Mouse (Mus musculus): ENCODE measurements around the gene Dpy19l1. TPM values are rescaled to one million over a fixed set of nuclear protein-coding genes. Genes with fewer than 3 reads are reported as not detected.
A peak's percentile ranks its signal among the peaks of the same experiment; 100 is the strongest.

Dpy19l1 gene
- polyA plus RNA-seq, 1 experiment from 2014 or later = 12.0 TPM

DNA sequence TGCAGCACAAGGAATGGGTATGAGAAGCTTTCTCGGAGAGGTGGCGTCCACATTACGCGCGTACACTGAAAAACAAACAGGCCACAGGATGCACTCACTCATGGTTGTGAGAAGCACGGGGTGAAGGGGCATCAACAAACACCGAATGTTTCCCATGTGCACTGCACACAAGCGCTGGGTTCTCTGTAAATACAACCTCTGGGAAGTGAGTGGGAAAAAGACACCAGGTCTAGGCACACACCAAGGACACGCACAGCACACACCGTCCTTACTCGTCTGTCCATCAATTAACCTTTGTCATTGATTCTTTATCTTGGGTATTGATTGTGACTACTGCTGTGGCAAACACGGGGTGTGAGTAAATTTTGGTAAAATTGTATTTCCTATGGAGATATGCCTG, 49.1 kb downstream of the Dpy19l1 start:
- Histone ChIP-seq H3K4me3 (replicated peaks; ENCODE audit: low read depth, low read length) (no peak overlapping the region), H3K27ac (replicated peaks; ENCODE audit: low read depth, low read length) (no peak overlapping the region), H3K9me3 (ENCODE audit: control insufficient read depth, low read length) (no peaks in the 10 kb centered on the region), H3K36me3 (ENCODE audit: control insufficient read depth, insufficient read depth, low read length) (no peaks in the 10 kb centered on the region), H3K4me2 (ENCODE audit: low read length) (no peak overlapping the region), H3K4me1 (ENCODE audit: control insufficient read depth, insufficient read depth, low read length) (no peaks in the 10 kb centered on the region), H3K27me3 (ENCODE audit: control insufficient read depth, insufficient read depth, low read length) (no peaks in the 10 kb centered on the region), H3K9ac (replicated peaks; ENCODE audit: low read length) (no peak overlapping the region)
- ATAC-seq (ENCODE audit: low FRiP score, low TSS enrichment) (no peak), DNase-seq (no peak)
- WGBS = 94% methylated on average over 12 of the region's 12 CpGs

DNA sequence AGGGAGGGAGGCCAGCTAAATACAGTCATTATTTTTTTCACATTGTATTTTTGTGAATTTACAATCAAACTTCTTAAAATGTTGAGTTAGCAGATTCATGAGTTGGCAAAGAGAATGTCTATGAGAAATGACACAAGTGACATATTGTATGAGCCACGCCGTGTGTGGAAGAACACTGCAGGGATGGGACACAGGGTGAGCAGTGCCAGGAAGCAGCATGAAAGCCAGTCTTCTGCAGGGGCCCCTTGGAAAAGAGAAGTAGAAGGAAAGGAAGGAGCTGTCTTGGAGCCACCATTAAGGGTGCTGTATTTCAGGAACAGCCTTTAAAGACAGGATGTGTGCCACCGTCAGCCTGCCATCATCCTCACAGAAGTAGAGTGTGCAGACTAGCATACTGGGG, 52.0 kb downstream of the Dpy19l1 start:
- no peak overlapping the region for H3K9ac ChIP-seq (replicated peaks; ENCODE audit: low read length)
- no peaks in the 10 kb centered on the region for H3K4me1 ChIP-seq (ENCODE audit: control insufficient read depth, insufficient read depth, low read length)
- no peak overlapping the region for H3K27ac ChIP-seq (replicated peaks; ENCODE audit: low read depth, low read length)
- WGBS = 98% methylated on average over 3 of the region's 3 CpGs
- no peak overlapping the region for H3K4me2 ChIP-seq (ENCODE audit: low read length)
- H3K4me3 ChIP-seq (replicated peaks; ENCODE audit: low read depth, low read length) = no peak overlapping the region
- H3K9me3 ChIP-seq (ENCODE audit: control insufficient read depth, low read length) = no peaks in the 10 kb centered on the region
- ATAC-seq (ENCODE audit: low FRiP score, low TSS enrichment) (no peak), DNase-seq (no peak)
- no peaks in the 10 kb centered on the region for H3K36me3 ChIP-seq (ENCODE audit: control insufficient read depth, insufficient read depth, low read length)
- H3K27me3 ChIP-seq (ENCODE audit: control insufficient read depth, insufficient read depth, low read length) = no peaks in the 10 kb centered on the region

DNA sequence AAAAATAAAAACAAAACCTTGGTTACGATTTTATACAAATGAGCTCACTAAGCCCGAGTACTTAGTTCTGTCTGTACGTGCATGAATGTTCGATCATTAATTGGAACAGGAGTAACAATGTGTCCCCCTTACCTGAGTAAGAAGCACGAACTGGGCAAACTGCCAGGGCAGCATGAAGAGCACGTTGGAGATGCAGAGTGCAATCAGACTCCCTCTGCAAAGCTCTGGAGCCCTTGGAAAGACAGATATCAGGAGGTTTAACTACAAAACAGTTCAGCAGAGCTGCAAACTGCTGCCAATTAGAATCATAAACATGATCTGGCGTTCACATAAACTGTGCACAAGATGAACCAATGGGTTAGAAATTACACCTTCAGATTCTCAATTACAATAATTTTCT, 52.4 kb downstream of the Dpy19l1 start:
- H3K36me3 ChIP-seq (ENCODE audit: control insufficient read depth, insufficient read depth, low read length) = no peaks in the 10 kb centered on the region
- H3K27me3 ChIP-seq (ENCODE audit: control insufficient read depth, insufficient read depth, low read length) = no peaks in the 10 kb centered on the region
- 86% methylated on average over 7 of the region's 7 CpGs for WGBS
- H3K4me1 ChIP-seq (ENCODE audit: control insufficient read depth, insufficient read depth, low read length) = no peaks in the 10 kb centered on the region
- peak; percentile 24 for DNase-seq
- no peak overlapping the region for H3K27ac ChIP-seq (replicated peaks; ENCODE audit: low read depth, low read length)
- ATAC-seq (ENCODE audit: low FRiP score, low TSS enrichment) = no peak
- H3K9me3 ChIP-seq (ENCODE audit: control insufficient read depth, low read length) = no peaks in the 10 kb centered on the region
- H3K4me3 ChIP-seq (replicated peaks; ENCODE audit: low read depth, low read length) = no peak overlapping the region
- H3K9ac ChIP-seq (replicated peaks; ENCODE audit: low read length) = no peak overlapping the region
- no peak overlapping the region for H3K4me2 ChIP-seq (ENCODE audit: low read length)

DNA sequence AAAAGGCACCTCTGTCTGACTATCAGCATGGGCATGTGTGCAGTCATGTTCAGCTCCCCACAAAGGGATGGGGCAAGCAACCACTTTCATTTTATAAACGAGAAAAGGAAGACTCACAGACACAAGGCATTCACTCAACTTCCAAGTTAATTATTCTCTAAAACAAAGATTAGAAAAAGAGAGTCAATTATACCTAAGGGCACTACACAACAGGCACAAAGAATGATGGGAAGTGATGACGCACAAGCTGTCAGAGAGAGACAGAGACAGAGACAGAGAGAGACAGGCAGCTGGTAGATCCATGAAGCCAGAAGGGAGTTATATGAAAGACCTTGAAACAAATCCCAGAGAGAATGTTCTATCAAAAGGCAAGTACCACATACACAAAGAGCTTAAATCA, 68.0 kb downstream of the Dpy19l1 start:
- Histone ChIP-seq H3K27ac (replicated peaks; ENCODE audit: low read depth, low read length) (no peak overlapping the region), H3K36me3 (ENCODE audit: control insufficient read depth, insufficient read depth, low read length) (no peaks in the 10 kb centered on the region), H3K9ac (replicated peaks; ENCODE audit: low read length) (no peak overlapping the region), H3K4me2 (ENCODE audit: low read length) (no peak overlapping the region), H3K4me1 (ENCODE audit: control insufficient read depth, insufficient read depth, low read length) (no peaks in the 10 kb centered on the region), H3K4me3 (replicated peaks; ENCODE audit: low read depth, low read length) (no peak overlapping the region), H3K27me3 (ENCODE audit: control insufficient read depth, insufficient read depth, low read length) (no peaks in the 10 kb centered on the region), H3K9me3 (ENCODE audit: control insufficient read depth, low read length) (no peaks in the 10 kb centered on the region)
- DNase-seq = no peak
- ATAC-seq (ENCODE audit: low FRiP score, low TSS enrichment) = no peak
- 79% methylated on average over 2 of the region's 2 CpGs for WGBS

DNA sequence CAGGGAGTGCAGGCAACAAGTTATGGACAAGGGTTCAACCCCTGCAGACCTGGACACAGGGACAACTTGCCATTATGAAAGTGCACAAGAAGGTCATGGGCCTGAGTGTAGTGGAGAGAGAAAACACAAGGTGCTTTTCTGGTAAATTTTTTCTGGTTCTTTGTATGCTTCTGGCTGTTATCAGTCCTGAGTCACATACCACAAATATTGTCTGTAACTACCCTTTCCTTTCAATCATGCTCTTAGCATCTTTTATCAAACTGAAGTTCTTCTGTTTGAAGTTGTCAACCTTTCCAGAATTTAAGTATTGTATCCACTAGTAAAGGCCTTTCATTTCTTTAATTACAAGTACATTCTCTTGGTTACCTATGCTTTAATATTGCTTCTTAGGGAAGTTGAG, 73.2 kb downstream of the Dpy19l1 start:
- ATAC-seq (ENCODE audit: low FRiP score, low TSS enrichment) = no peak

DNA sequence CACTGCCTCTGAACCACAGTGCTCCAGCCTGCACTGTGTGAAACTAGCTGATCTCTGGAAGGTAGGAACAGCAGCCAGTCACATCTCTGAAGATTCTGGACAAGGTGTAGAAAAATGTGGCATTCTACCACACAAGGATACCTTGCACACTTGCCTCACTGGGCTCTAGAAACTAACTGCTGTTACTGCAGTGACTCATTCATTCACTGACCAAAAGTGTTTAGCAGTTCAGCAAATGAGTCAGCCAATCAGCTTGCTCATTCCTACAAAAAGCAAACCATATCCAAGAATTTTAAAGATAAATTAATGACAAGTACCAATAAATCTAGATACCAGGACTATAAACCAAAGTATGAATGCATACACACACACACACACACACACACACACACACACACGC, 77.3 kb downstream of the Dpy19l1 start:
- ATAC-seq (ENCODE audit: low FRiP score, low TSS enrichment) = no peak
- no peak overlapping the region for H3K4me3 ChIP-seq (replicated peaks; ENCODE audit: low read depth, low read length)
- H3K27ac ChIP-seq (replicated peaks; ENCODE audit: low read depth, low read length) = no peak overlapping the region
- H3K27me3 ChIP-seq (ENCODE audit: control insufficient read depth, insufficient read depth, low read length) = no peaks in the 10 kb centered on the region
- H3K9me3 ChIP-seq (ENCODE audit: control insufficient read depth, low read length) = no peaks in the 10 kb centered on the region
- H3K9ac ChIP-seq (replicated peaks; ENCODE audit: low read length) = no peak overlapping the region
- no peak for DNase-seq
- H3K4me2 ChIP-seq (ENCODE audit: low read length) = no peak overlapping the region
- H3K36me3 ChIP-seq (ENCODE audit: control insufficient read depth, insufficient read depth, low read length) = no peaks in the 10 kb centered on the region
- 96% methylated on average over 1 of the region's 1 CpGs for WGBS
- no peaks in the 10 kb centered on the region for H3K4me1 ChIP-seq (ENCODE audit: control insufficient read depth, insufficient read depth, low read length)

More for the DNA sequence above, 73.2 kb downstream of the Dpy19l1 start:
- Histone ChIP-seq H3K27ac (replicated peaks; ENCODE audit: low read depth, low read length) (no peak overlapping the region), H3K27me3 (ENCODE audit: control insufficient read depth, insufficient read depth, low read length) (no peaks in the 10 kb centered on the region), H3K36me3 (ENCODE audit: control insufficient read depth, insufficient read depth, low read length) (no peaks in the 10 kb centered on the region), H3K9ac (replicated peaks; ENCODE audit: low read length) (no peak overlapping the region), H3K9me3 (ENCODE audit: control insufficient read depth, low read length) (no peaks in the 10 kb centered on the region), H3K4me2 (ENCODE audit: low read length) (no peak overlapping the region), H3K4me1 (ENCODE audit: control insufficient read depth, insufficient read depth, low read length) (no peaks in the 10 kb centered on the region), H3K4me3 (replicated peaks; ENCODE audit: low read depth, low read length) (no peak overlapping the region)
- DNase-seq = no peak

DNA sequence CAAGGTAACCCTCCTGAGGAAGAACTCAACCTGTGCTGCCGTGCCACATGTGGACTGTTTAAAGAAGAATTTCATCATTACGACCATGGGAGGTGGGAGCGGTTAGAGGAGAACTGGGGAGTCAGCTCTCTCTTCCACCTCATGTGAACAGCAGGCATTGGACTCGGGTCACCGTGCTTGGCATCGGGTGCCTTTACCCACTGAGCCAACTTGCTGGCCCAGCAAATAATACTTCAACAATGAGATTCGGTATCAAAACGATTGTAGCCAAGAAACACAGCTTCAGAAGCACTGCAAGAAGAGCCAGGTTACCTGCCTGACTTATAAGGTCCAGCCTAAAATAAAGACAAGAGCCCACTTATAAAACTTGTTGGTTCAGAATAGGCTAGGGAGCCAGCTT, 79.7 kb downstream of the Dpy19l1 start:
- WGBS = 96% methylated on average over 8 of the region's 8 CpGs
- no peak overlapping the region for H3K27ac ChIP-seq (replicated peaks; ENCODE audit: low read depth, low read length)
- H3K9me3 ChIP-seq (ENCODE audit: control insufficient read depth, low read length) = no peaks in the 10 kb centered on the region
- H3K4me3 ChIP-seq (replicated peaks; ENCODE audit: low read depth, low read length) = no peak overlapping the region
- H3K4me1 ChIP-seq (ENCODE audit: control insufficient read depth, insufficient read depth, low read length) = no peaks in the 10 kb centered on the region
- H3K4me2 ChIP-seq (ENCODE audit: low read length) = no peak overlapping the region
- no peak overlapping the region for H3K9ac ChIP-seq (replicated peaks; ENCODE audit: low read length)
- ATAC-seq (ENCODE audit: low FRiP score, low TSS enrichment) = no peak
- no peaks in the 10 kb centered on the region for H3K36me3 ChIP-seq (ENCODE audit: control insufficient read depth, insufficient read depth, low read length)
- H3K27me3 ChIP-seq (ENCODE audit: control insufficient read depth, insufficient read depth, low read length) = no peaks in the 10 kb centered on the region
- DNase-seq = no peak

DNA sequence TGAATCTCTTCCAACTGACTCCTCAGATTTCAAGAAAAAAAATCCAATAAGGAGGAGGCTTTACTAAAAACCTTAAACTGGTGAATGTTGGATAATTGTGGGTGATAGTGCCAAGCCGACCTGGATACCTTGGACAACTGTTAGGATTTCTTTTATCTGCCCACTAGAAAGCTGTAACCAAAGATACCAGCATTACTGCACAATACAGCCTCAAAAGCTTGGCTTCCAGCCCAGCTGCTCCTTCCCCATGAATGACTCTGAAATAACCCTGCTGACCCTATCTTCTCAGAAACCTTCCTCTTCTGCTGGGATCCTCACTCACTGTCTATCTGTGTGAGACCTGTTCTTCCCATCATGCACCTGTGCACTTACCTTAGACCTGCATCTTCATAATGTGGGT, 81.1 kb downstream of the Dpy19l1 start:
- Histone ChIP-seq H3K36me3 (ENCODE audit: control insufficient read depth, insufficient read depth, low read length) (no peaks in the 10 kb centered on the region), H3K27me3 (ENCODE audit: control insufficient read depth, insufficient read depth, low read length) (no peaks in the 10 kb centered on the region), H3K4me3 (replicated peaks; ENCODE audit: low read depth, low read length) (no peak overlapping the region), H3K4me2 (ENCODE audit: low read length) (no peak overlapping the region), H3K9me3 (ENCODE audit: control insufficient read depth, low read length) (no peaks in the 10 kb centered on the region), H3K27ac (replicated peaks; ENCODE audit: low read depth, low read length) (no peak overlapping the region), H3K4me1 (ENCODE audit: control insufficient read depth, insufficient read depth, low read length) (no peaks in the 10 kb centered on the region), H3K9ac (replicated peaks; ENCODE audit: low read length) (no peak overlapping the region)
- no peak for ATAC-seq (ENCODE audit: low FRiP score, low TSS enrichment)
- 78% methylated on average over 1 of the region's 1 CpGs for WGBS
- no peak for DNase-seq

DNA sequence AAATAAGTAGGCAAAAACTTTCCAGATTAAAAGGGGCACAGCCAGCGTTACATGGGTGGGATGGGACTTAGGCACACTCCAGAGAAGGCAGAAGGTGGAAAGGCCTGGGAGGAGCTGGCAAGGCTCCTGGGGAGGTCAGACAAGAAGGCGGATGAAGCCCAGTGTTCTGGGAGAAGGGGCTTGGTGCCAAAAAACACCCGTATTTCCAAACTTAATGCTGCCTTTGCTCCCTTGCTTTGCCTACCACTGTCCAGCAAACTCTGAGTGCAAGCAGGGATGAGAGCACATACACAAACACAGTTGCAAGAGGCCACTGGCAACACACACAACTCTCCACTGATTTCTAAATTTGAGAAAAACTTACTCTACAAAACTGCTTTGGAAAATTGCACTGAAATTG, 81.7 kb downstream of the Dpy19l1 start:
- Histone ChIP-seq H3K4me1 (ENCODE audit: control insufficient read depth, insufficient read depth, low read length) (no peaks in the 10 kb centered on the region), H3K4me2 (ENCODE audit: low read length) (no peak overlapping the region), H3K4me3 (replicated peaks; ENCODE audit: low read depth, low read length) (no peak overlapping the region), H3K9ac (replicated peaks; ENCODE audit: low read length) (no peak overlapping the region), H3K36me3 (ENCODE audit: control insufficient read depth, insufficient read depth, low read length) (no peaks in the 10 kb centered on the region), H3K27ac (replicated peaks; ENCODE audit: low read depth, low read length) (no peak overlapping the region), H3K27me3 (ENCODE audit: control insufficient read depth, insufficient read depth, low read length) (no peaks in the 10 kb centered on the region), H3K9me3 (ENCODE audit: control insufficient read depth, low read length) (no peaks in the 10 kb centered on the region)
- DNase-seq = no peak
- no peak for ATAC-seq (ENCODE audit: low FRiP score, low TSS enrichment)
- WGBS = 84% methylated on average over 3 of the region's 3 CpGs
